Mouse (Mus musculus): Measurements from ENCODE around the gene Glis1.

Glis1 gene

DNA sequence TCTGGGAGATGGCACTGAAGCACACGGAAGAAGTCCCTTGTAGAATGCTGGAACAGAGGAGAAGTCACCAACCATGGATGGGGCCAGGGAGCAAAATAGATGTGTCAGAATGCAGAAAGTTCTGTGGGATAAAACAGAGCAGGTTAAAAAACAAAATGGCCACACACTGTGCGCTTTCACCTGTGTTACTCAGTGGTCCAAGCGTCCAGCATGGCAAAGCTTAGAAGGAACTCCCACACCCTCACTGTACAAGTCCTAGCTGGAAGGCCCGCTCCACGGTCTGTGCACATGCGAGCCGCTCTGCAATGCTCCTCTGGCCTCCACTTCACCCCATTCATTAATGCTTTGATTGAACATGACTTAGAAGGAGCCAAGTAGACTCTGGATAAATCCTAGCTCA lies 81.2 kb downstream of the Glis1 start:
- DNase-seq (ENCODE audit: low spot score in 2 of 2): no peak

DNA sequence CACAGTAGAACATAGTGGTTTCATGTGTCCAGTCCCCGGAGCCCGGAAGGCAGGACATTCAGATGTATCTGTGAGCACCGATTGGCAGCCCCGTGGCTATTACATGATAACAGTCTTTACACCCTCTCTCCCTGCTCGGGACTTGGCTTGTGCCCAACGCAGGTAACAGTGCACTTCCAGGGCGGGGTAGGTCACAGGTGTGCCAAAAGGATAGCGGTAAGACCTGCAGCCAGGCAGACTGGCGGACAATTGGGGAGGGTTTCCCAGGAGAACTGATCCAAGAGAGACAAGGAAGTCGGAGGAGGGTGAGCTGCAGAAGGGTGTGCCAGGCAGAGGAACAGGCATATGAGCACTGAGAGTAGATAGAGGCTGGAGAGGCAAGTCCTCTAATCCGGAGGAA lies 84.4 kb downstream of the Glis1 start:
- no peak for DNase-seq (ENCODE audit: low spot score in 2 of 2)

DNA sequence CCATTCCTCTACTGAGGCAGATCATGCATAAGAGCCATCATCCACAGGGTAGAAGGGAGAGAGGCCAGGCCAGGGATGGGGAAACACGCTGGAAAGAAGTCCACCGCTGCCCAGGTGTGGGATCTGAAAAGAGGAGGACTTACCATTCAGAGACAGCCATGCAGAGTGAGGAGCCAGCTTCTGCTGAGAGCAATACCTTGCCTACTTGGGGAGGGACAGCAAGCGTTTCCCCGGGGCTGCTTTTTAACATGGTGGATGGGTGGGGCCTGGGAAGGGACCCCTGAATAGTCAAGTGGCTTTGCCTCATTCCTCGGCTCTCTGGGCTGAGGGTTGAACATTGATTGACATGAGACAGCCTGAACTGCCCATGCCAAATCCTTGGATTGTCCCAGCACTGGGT lies 85.7 kb downstream of the Glis1 start:
- no peak for DNase-seq (ENCODE audit: low spot score in 2 of 2)

DNA sequence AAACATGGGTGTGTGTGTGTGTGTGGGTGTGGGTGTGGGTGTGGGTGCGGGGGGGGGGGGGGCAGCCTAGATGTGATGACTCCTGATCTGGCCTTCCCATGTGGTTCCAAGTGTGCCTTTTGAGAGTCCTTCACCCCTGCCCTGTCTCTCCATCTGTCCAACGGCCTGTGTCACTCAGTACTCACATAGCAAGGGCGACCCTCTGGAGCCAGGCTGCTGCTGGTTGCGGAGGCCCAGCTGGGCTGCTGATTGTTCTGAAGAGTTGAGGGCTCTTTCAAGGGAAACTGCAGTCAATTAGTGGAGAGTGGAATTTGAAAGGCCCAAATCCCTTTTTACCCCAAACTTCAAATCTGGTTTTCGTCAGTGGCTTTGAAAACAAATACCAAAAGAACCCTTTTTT lies 86.4 kb downstream of the Glis1 start:
- no peak for DNase-seq (ENCODE audit: low spot score in 2 of 2)

DNA sequence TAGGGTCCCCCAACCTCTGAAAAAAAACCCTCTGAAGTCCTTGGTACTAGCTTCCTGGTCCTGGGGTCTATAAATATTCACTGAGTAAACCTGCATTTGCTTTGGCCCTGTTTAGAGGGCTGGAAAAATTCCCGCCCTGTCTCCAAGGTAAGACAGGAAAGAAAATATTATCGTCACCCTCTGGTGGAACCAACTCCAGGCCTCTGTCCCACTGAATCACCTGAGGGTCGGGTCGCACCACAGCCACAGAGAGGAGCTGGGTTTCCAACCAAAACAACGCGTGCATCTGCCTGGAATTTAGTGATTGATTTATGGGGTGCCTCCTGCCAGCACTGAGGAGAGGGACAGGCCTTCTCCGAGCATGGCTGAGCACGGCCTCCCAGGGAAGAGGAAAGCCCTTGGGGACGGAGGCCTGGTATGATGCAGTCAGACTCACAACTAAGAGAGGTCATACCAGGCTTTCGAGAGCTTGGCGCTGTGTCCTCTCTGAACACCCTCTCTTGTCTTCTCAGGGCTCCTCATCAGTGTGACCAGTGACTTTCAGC lies 89.3 kb downstream of the Glis1 start:
- no peak for DNase-seq (ENCODE audit: low spot score in 2 of 2)

DNA sequence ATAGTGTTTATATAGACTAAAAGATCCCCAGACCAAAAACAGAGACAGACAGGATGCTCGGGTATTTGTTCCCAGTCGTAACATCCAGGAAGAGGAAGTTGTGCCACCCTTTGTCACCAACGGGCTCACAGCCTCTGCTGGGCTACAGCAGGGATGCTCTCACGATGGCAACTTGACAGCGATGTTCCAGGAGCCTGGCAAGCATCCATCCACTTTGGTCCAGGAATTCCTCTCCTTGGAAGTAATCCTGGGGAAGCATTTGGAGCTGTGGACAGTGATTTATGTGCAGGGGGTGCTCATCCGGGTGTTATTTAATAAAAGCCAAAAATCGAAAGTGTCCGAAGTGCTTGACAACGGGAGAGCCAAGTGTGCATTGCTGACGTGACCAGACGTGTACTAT lies 100.7 kb downstream of the Glis1 start:
- DNase-seq (ENCODE audit: low spot score in 2 of 2): no peak

DNA sequence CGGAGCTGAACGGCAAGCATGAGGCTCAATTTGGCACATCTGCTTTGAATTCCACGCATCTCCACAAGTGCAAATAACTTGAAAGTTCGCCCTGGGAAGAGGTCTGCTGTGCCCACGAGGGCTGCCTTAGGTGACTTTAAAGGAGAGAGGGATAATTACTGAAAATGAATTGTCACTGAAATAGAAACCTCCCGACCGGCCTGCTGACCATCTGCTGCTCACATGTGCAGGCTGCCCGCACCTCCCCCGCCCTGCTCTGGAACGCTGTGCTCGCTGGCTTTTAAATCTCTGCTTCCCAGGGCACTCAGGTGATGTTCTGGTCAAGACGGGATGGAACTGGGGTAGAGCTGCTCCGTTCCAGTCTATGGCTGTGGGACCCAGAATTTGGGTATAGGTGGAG lies 103.7 kb downstream of the Glis1 start:
- DNase-seq (ENCODE audit: low spot score in 2 of 2): no peak

DNA sequence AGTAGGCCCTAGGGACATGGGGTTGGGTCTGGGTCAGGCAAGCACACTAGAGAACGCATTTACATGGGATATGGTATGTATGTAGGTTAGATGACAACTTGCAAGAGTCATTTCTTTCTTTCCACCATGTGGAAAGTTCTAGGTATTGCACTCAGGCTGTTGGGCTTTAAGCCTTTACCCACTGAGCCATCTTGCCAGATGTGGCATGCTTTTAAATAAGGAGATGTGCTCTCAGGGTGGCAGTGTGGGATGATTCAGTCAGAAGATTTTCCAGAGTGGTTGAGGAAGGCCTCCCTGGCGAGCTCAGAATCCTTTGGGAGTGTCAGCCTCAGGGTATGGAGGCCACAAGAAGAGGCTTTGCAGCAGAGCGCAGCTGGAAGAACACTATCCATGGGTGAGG lies 104.2 kb downstream of the Glis1 start:
- no peak for DNase-seq (ENCODE audit: low spot score in 2 of 2)

DNA sequence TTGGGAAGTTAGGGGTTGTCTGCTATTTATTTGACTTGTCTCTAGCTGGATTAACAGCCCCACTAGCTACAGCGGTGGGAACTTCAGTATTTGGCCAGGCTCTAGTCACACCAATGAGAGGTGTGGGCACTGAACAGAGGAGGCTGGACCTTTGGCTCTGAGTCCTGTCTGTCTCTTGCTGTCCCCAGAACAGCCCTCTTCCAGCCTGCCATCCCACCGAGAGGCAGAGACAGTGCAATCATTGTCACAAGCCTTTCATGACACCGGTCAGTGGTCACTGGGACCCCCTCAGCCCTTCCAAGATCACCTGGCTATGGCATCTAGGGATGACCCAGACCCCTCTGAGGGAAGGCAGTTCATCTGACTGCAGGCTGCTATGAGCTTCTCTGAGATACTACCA lies 104.6 kb downstream of the Glis1 start:
- DNase-seq (ENCODE audit: low spot score in 2 of 2): no peak

DNA sequence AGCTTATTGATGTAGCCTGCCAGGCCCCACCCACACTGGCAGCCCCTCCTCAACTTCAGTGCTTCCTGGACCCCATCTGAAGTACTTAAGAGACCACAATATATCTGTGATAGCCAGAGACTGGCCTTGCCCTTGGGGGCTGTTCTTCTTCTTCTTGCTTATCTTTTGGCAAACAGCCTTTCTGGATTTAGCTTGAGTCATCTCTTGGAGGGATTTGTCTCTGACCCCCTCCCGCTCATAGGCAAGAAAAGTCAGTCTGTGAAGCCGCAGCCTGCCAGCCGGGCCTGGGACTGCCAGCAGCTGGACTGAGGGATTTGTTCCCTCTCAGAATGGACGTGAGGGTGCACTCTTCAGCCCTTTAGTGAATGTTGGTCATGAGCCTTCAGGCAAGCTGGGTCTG lies 107.4 kb downstream of the Glis1 start:
- no peak for DNase-seq (ENCODE audit: low spot score in 2 of 2)

DNA sequence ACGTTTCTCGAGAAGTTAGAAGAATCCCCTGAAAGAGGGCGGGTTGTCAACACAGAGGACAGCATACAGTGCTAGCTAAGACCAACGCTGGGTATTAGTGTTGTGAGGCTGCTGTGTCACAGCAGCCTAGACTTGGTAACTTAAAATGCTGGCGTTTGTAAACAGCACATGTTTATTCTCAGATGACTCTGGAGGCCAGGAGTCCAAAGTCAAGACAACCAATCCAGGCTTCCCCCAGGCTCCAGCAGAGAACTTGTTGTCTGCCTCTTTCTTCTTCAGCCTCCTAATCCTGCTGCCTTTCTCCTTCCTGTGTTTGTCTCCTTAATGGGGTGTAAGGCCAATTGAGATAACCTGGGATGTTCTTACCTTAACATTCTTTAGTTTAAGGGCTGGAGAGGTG lies 110.5 kb downstream of the Glis1 start:
- DNase-seq (ENCODE audit: low spot score in 2 of 2): no peak

DNA sequence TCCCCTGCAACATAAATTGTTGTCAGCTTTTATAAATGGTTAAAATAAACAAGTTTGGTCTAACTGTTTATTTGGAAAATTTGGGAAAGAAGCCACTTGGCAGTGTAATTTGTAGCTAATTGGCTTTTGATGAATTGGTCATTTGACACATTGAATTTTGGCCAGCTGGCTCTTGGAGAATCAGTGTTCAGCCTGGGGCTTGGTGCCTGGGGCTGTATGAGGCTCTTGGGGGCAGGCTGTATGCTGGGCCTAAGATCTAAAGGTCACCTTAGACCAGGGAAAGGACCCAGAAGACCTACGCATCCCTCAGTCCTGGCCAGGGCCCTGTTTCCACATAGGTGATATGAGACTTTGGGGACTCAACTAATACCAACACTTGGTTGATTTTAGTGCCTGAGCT lies 111.3 kb downstream of the Glis1 start:
- no peak for DNase-seq (ENCODE audit: low spot score in 2 of 2)

DNA sequence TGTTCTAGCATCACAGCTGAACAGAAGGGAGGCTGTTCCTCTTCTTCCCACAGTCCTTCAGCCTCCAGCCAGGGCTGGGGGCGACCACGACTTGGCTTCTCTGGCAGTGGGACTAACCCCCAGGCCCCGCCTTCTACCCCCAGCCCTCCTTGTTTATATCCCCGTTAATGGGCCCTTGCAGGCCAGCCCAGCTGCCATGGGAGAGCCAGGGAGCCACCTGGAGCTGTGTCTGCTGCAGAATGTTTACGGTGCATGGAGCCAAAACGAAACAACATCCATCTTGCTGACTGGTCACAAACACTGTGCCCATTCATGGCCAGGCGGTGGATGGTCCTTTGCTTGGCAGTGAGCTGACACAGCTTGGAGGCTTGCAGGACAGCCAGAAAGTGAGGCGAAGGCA lies 112.1 kb downstream of the Glis1 start:
- DNase-seq (ENCODE audit: low spot score in 2 of 2): no peak

DNA sequence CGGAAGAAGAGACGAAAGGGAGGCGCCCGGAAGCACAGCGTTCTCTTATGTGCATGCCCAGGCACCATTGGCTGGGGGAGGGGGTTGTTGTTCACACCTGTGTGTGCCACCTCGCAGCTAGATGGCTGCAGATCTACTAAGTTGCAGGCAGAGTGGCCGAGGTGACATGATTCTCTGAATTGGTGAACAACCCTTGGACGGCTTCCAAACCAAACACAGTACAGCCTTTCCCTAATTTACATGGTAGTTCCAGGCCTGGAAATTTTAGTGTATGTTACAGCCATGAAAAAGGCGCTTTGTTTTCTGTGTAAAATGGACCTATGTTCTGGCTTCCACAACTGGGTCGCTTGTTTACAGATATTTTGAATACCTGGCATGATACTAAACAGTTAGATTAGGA lies 115.7 kb downstream of the Glis1 start:
- no peak for DNase-seq (ENCODE audit: low spot score in 2 of 2)

DNA sequence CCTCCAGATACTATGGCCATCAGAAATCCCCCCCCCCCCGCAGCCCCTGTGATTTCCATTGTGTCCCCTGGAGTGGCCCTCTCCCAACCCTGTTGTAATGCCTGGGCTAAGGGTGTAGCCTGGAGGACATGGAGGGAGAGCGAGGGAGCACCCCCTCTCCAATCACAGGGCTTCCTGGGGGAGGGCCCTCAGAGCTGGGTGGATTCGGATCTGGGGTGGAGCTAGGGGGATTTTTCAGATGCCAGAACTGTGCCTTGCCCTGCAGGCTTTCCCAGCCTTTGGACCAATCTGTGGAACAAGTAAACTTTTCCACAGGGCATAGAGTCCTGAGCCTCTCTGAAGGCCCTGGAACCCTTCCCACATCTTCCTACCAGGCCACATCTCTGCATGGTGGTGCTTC lies 116.2 kb downstream of the Glis1 start:
- no peak for DNase-seq (ENCODE audit: low spot score in 2 of 2)

DNA sequence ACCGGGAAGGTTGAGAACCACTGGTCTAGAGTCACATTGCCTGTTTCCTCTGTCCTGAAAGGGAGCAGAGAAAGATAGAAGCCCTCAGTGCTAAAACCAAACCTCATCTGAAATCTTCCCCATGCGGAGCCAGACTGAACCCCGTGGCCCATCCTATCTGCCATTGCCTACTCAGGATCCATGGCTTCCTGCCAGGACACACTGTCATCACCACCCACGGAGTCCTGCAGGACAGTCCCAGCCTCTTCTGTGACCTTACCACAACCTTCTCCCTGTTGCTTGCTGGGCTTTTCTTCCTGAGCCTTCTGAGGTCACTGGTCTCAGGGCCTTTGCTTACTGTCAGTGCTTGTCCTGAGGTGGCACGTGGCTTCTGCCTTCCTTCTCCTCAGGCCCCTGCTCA lies 118.3 kb downstream of the Glis1 start:
- no peak for DNase-seq (ENCODE audit: low spot score in 2 of 2)

DNA sequence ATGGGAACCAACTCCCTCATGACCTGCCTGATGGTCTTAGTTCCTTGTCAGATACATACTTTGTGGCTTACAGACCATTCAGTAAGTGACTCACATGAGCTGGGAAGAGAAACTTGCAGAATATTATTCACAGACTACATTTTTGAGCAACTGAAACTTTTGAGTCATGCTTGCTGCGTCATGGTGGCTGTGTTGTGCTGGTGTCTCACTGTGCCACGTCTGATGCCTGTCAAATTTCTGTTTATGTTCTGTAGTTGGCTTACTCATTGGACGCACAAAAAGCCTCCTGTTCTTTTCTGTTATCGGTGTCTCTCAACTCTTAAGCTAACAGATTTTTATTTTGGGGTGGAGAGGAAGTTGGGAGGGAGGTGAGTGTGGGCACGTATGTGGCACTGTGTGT lies 119.4 kb downstream of the Glis1 start:
- DNase-seq (ENCODE audit: low spot score in 2 of 2): no peak

DNA sequence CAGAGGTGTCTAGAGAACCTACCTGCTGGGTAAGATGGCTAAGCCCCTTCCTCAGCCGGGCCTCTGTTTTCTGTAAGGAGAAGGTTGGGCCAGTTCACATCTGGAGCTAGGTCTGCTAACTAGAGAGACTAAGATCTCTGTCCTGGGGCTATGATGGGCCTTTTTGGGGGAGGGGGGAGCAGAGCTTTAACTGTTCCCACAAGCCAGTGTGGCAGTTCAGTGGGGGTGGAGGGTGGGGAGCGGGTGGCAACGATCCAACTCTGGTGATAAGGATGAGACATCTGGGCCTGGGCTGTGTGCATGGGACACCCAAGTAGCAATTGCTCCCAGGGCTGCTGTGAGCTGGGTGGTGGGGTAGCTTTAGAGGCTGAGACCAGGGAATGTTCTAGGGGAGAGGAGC lies 124.4 kb downstream of the Glis1 start:
- DNase-seq (ENCODE audit: low spot score in 2 of 2): no peak

DNA sequence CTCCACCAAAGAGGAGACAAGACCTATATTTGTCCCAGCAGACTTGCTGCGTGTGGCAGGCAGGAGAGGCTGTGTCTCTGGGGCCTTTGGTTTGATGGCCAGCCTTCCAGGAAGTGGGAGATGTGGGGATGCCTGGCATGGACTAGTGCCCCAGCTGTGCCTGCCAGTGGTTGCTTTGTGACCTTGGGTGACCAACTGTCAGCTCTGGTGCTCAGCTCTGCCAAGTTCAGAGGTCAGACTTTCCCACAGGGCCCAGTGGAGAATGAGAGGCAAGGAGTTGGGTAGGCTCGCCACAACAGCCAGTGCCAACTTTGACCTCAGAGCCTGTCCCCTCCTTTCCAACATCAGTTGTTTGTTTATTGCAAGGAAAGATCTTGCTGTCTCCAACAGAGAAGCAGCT lies 126.7 kb downstream of the Glis1 start:
- no peak for DNase-seq (ENCODE audit: low spot score in 2 of 2)

DNA sequence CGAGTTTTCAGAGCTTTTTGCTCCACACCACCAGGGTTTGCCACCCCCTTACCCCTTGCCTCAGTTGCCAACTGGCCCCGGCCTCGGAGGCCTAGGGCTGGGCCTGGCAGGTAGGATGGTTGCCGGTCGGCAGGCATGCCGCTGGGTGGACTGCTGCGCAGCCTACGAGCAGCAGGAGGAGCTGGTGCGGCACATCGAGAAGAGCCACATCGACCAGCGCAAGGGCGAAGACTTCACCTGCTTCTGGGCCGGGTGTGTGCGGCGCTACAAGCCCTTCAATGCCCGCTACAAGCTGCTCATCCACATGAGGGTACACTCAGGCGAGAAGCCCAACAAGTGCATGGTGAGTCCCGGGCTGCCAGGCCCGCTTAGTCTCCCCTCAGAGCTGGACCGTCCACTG lies 133.8 kb downstream of the Glis1 start:
- no peak for DNase-seq (ENCODE audit: low spot score in 2 of 2)

DNA sequence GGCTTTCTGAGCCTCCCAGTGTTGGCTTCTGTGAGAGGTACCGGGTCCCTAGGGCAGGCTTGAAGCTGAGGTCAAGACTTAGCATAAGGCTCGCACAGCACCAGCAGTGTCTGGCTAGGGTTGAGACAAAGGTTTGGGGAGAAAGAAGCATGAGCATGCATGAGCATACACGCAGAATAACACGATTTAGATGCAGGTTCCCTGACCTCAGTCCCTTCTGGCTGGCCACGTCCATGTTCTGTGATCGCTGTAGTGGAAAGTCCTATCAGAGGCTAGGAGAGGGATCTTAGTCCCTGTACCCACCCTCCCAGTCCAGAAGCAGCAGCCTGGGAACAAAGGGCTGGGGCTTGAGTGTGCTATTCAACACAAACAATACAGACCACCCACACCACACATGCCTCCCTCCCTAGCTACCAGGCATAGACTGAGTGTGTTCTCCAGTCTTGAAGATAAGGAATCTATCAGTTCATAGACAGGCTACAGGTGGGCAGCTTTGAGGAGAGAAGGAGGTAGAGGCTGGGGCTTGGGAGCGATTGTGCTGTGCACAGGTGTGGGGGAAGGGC lies 134.6 kb downstream of the Glis1 start:
- no peak for DNase-seq (ENCODE audit: low spot score in 2 of 2)

DNA sequence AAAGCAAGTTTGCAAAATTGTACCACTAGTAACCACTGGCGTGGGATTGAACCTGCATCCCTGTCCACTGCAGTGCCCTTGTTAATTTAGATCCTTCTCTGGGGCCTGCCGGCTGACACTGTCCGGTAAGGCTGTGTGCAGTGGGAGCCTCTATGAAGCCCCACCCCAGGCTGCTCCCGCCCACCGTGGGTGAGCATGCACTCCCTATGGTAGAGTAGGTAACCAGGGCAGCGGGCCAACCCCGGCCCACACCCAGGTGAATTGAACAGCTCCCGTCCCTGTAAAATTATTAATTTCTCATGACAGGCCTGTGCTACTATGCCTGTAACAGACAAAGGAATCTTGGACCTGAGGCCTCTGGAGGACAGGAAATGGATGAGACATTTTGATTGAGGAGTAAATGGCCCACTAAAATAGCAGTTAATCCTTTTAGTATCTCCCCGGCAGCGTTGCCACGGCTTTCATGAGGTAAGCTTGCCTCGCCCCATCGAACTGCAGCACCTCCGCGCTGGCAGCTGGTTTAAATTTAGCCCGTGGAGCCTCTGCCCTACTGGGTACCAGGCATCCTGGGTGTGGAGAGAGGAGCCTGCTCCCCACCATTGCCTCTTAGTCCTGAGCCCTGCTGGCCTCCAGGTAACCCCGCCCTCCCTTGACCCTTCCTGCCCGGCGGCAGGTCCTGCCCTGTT lies 136.1 kb downstream of the Glis1 start:
- peak in 1 of 2 experiments; percentile 18 for DNase-seq (ENCODE audit: low spot score in 2 of 2)

DNA sequence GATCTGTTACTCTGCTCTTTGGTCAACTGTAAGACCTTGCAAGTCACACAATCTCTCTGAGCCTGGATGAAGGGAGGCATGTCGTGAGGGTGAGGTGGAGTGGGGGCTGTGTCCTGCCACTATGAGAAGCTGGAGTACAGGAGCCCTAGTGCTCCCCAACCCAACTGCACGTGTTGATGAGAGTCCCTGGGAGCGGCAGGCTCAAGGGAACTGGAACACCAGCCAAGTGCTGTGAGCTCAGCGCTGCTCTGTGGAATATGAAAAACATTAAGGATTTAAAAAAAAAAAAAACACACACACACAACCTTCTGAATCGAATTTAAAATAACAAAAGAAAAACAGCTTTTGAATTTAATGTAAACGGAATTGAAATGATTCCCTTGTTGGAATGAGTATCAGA lies 141.4 kb downstream of the Glis1 start:
- no peak for DNase-seq (ENCODE audit: low spot score in 2 of 2)

DNA sequence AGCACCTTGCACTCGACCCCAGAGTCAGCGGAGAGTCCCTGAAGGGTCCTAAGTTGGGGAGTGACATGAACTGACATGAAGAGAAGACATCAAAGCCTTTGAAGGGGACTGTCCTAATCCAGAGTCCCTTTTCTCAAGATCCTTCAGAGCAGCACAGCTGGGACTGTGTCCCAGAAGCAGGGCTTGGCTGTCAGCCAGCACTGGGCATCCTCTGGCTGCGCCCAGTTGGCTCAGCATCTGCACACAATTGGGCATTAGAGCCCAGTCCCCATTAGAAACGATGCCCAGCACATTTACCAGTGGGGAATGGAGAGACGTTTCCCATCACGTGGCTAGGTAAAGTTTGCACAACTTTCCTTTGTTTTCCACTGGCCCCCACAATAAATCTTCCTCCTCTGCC lies 142.4 kb downstream of the Glis1 start:
- DNase-seq (ENCODE audit: low spot score in 2 of 2): no peak

All from urinary bladder, adult 18-20 months (tissue).